15 mouse cellular contexts compared by ENCODE assay signal in genomic region chr9:118678759-118679158, GRCm38 (mm10).
DNase-seq lines count a peak whose midpoint lies in the region; ATAC-seq and TF ChIP-seq lines count a peak whose summit lies in the region.
"Had no signal": no experiment of that assay in that cellular context is flagged by ENCODE, and none has a peak within 500 bp of the region (broad histone marks: within the 10 kb centered on the region; RNA-seq: fewer than 3 reads in every experiment).

No protein-coding gene starts in this region.

- TF ChIP-seq POLR2A in MEL (IDR thresholded peaks at IDR 0.05; ENCODE audit: control insufficient read depth in 1 of 2, insufficient read depth in 1 of 2, low read depth in 1 of 2, low read length in 2 of 2, poor library complexity in 1 of 2): no peak

- no peak overlapping the region for H3K4me2 ChIP-seq in midbrain, embryonic 11.5 days
- H3K4me2 ChIP-seq in midbrain, embryonic 13.5 days (replicated peaks): no peak overlapping the region
- H3K4me2 ChIP-seq: forebrain, embryonic 15.5 days; liver, embryonic 15.5 days had no signal

- no peak for TF ChIP-seq CTCF in MEL (IDR thresholded peaks at IDR 0.05 in 2 of 3, conservative IDR thresholded peaks at IDR 0.05 in 1 of 3; ENCODE audit: control insufficient read depth in 1 of 3, insufficient read depth in 1 of 3, low read depth in 2 of 3, low read length in 3 of 3, poor library complexity in 1 of 3, severe bottlenecking in 1 of 3)

- H3K79me2 ChIP-seq in MEL (ENCODE audit: control insufficient read depth, insufficient read depth, low read length, poor library complexity): no peaks in the 10 kb centered on the region

- H3K9ac ChIP-seq in midbrain, embryonic 11.5 days (ENCODE audit: low read length): no peak overlapping the region
- no peak overlapping the region for H3K9ac ChIP-seq in midbrain, embryonic 13.5 days (replicated peaks)
- no peak overlapping the region for H3K9ac ChIP-seq in MEL (ENCODE audit: control insufficient read depth, low read depth, low read length, poor library complexity, severe bottlenecking)
- H3K9ac ChIP-seq: forebrain, embryonic 15.5 days; liver, embryonic 15.5 days had no signal

- peak; percentile 51 to 73; a peak in 3 of 4 replicates for TF ChIP-seq EP300 in MEL (IDR thresholded peaks at IDR 0.05; ENCODE audit: low read depth in 1 of 2, low read length in 2 of 2)

- DNase-seq in midbrain, embryonic 11.5 days (ENCODE audit: low spot score, missing footprints): peak; percentile 81
- peak; percentile 75 for DNase-seq in MEL (ENCODE audit: low read depth, low spot score)
- DNase-seq in induced T-regulatory cell, adult 2 months (ENCODE audit: low read depth): peak; percentile 72
- no peak for DNase-seq in cerebellum, adult 8-10 months
- no peak for DNase-seq in kidney, postnatal 25 days
- no peak for DNase-seq in layer of hippocampus, adult 11-12 months (ENCODE audit: low spot score)
- DNase-seq: cerebellum, adult 9-10 months; right cerebral cortex, postnatal 4 days had no signal

- H3K4me1 ChIP-seq in midbrain, embryonic 11.5 days (ENCODE audit: control insufficient read depth, insufficient read depth, low read length): peaks cover 8% of the 10 kb centered on the region
- H3K4me1 ChIP-seq in midbrain, embryonic 13.5 days (replicated peaks): peaks cover 3% of the 10 kb centered on the region; the same call in 1 of the 2 replicates
- peaks cover 0 to 6% of the 10 kb centered on the region in 2 experiments; a peak in 2 of 4 replicates for H3K4me1 ChIP-seq in MEL (ENCODE audit: control insufficient read depth in 1 of 2, insufficient read depth in 2 of 2, low read length in 2 of 2)
- H3K4me1 ChIP-seq: liver, embryonic 15.5 days had no signal

- no peak overlapping the region for H3K27ac ChIP-seq in midbrain, embryonic 11.5 days (ENCODE audit: low read depth, low read length)
- no peak overlapping the region for H3K27ac ChIP-seq in midbrain, embryonic 13.5 days
- H3K27ac ChIP-seq in MEL (ENCODE audit: control insufficient read depth, low read depth, low read length): no peak overlapping the region
- H3K27ac ChIP-seq: forebrain, embryonic 15.5 days; left cerebral cortex, adult 2 months; liver, embryonic 15.5 days had no signal

- 72% methylated on average over 10 of the region's 10 CpGs for WGBS in midbrain, embryonic 11.5 days
- 74% methylated on average over 10 of the region's 10 CpGs for WGBS in midbrain, embryonic 13.5 days

- H3K9me3 ChIP-seq in midbrain, embryonic 11.5 days (ENCODE audit: control insufficient read depth, low read length): no peaks in the 10 kb centered on the region
- H3K9me3 ChIP-seq in midbrain, embryonic 13.5 days: no peaks in the 10 kb centered on the region
- no peaks in the 10 kb centered on the region for H3K9me3 ChIP-seq in MEL (replicated peaks; ENCODE audit: insufficient read depth, low read length)
- H3K9me3 ChIP-seq: forebrain, embryonic 15.5 days; liver, embryonic 15.5 days; midbrain, embryonic 10.5 days had no signal

- TF ChIP-seq RAD21 in MEL (IDR thresholded peaks at IDR 0.05; ENCODE audit: low read depth, low read length): no peak

- H3K4me3 ChIP-seq in midbrain, embryonic 11.5 days (ENCODE audit: low read depth, low read length): no peak overlapping the region
- no peak overlapping the region for H3K4me3 ChIP-seq in midbrain, embryonic 13.5 days (replicated peaks)
- H3K4me3 ChIP-seq in MEL (ENCODE audit: control insufficient read depth in 1 of 2, insufficient read depth in 1 of 2, low read depth in 2 of 2, low read length in 2 of 2): no peak overlapping the region
- H3K4me3 ChIP-seq: forebrain, embryonic 15.5 days; left cerebral cortex, adult 2 months; liver, embryonic 15.5 days; midbrain, embryonic 10.5 days had no signal

- no peaks in the 10 kb centered on the region for H3K27me3 ChIP-seq in midbrain, embryonic 11.5 days (ENCODE audit: control insufficient read depth, insufficient read depth, low read length)
- no peaks in the 10 kb centered on the region for H3K27me3 ChIP-seq in midbrain, embryonic 13.5 days
- H3K27me3 ChIP-seq in MEL (ENCODE audit: control insufficient read depth in 1 of 2, insufficient read depth in 2 of 2, low read length in 2 of 2): no peaks in the 10 kb centered on the region
- H3K27me3 ChIP-seq: forebrain, embryonic 15.5 days; liver, embryonic 15.5 days had no signal

- ATAC-seq in midbrain, embryonic 11.5 days (ENCODE audit: low FRiP score): no peak
- no peak for ATAC-seq in midbrain, embryonic 13.5 days
- ATAC-seq in megakaryocyte-erythroid progenitor cell, adult 5-6 weeks (replicated peaks; ENCODE audit: low FRiP score, low TSS enrichment, poor library complexity, severe bottlenecking): peak; percentile 68
- ATAC-seq: forebrain, embryonic 15.5 days; intestine, postnatal 0 days had no signal

- no peaks in the 10 kb centered on the region for H3K36me3 ChIP-seq in midbrain, embryonic 11.5 days (ENCODE audit: control insufficient read depth, insufficient read depth, low read length)
- no peaks in the 10 kb centered on the region for H3K36me3 ChIP-seq in midbrain, embryonic 13.5 days
- peaks cover 0 to 6% of the 10 kb centered on the region in 2 experiments; a peak in 2 of 4 replicates for H3K36me3 ChIP-seq in MEL (ENCODE audit: control insufficient read depth in 1 of 2, insufficient read depth in 2 of 2, low read length in 2 of 2)
- H3K36me3 ChIP-seq: forebrain, embryonic 15.5 days; liver, embryonic 15.5 days; midbrain, embryonic 10.5 days had no signal

TF ChIP-seq in MEL, 35 proteins besides CTCF, POLR2A, EP300 and RAD21:
- TF ChIP-seq CHD1 (IDR thresholded peaks at IDR 0.05; ENCODE audit: low read depth, low read length) (no peak), CHD2 (IDR thresholded peaks at IDR 0.05; ENCODE audit: low read length) (no peak), JUND (IDR thresholded peaks at IDR 0.05; ENCODE audit: low read depth, low read length) (no peak), NELFE (IDR thresholded peaks at IDR 0.05; ENCODE audit: low read depth, low read length) (no peak), E2F4 (IDR thresholded peaks at IDR 0.05; ENCODE audit: borderline replicate concordance, low read depth, low read length) (no peak), POLR2AphosphoS2 (IDR thresholded peaks at IDR 0.05; ENCODE audit: low read length) (no peak), MAFK (IDR thresholded peaks at IDR 0.05; ENCODE audit: borderline replicate concordance, low read depth, low read length) (peak; percentile 63; the same call in 1 of the 2 replicates), TAL1 (IDR thresholded peaks at IDR 0.05; ENCODE audit: low read length) (no peak), UBTF (IDR thresholded peaks at IDR 0.05; ENCODE audit: borderline replicate concordance, insufficient read depth, low read depth, low read length) (no peak), ZC3H11A (IDR thresholded peaks at IDR 0.05; ENCODE audit: low read depth, low read length) (no peak), MAX (IDR thresholded peaks at IDR 0.05; ENCODE audit: low read length) (no peak), TBP (IDR thresholded peaks at IDR 0.05; ENCODE audit: low read depth, low read length) (no peak), NRF1 (IDR thresholded peaks at IDR 0.05; ENCODE audit: insufficient read depth, low read depth, low read length, poor library complexity, severe bottlenecking) (no peak), GATA1 (IDR thresholded peaks at IDR 0.05; ENCODE audit: low read depth, low read length) (peak; percentile 83), MXI1 (IDR thresholded peaks at IDR 0.05; ENCODE audit: low read depth, low read length) (peak; percentile 60; the same call in 1 of the 2 replicates), KAT2A (conservative IDR thresholded peaks at IDR 0.05; ENCODE audit: low read depth, low read length) (no peak), MAZ (IDR thresholded peaks at IDR 0.05; ENCODE audit: low read depth, low read length) (no peak), GABPA (IDR thresholded peaks at IDR 0.05; ENCODE audit: low read depth, low read length) (no peak), ZKSCAN1 (IDR thresholded peaks at IDR 0.05; ENCODE audit: low read depth, low read length) (no peak), POLR2AphosphoS5 (IDR thresholded peaks at IDR 0.05; ENCODE audit: borderline replicate concordance, low read depth, low read length) (no peak), MEF2A (IDR thresholded peaks at IDR 0.05; ENCODE audit: extremely low read depth, insufficient replicate concordance, low read depth, low read length, poor library complexity, severe bottlenecking) (no peak), TCF12 (IDR thresholded peaks at IDR 0.05; ENCODE audit: low read depth, low read length) (peak; percentile 74), BHLHE40 (IDR thresholded peaks at IDR 0.05; ENCODE audit: borderline replicate concordance, low read depth, low read length) (peak; percentile 50), MYB (IDR thresholded peaks at IDR 0.05; ENCODE audit: low read depth, low read length) (0 out of 2 replicates have a peak, but pooled peaks have one; percentile 11), SMC3 (IDR thresholded peaks at IDR 0.05; ENCODE audit: low read depth, low read length) (no peak), ETS1 (IDR thresholded peaks at IDR 0.05; ENCODE audit: low read depth, low read length) (peak; percentile 54; the same call in 1 of the 2 replicates), USF2 (IDR thresholded peaks at IDR 0.05; ENCODE audit: borderline replicate concordance in 1 of 2, insufficient read depth in 1 of 2, low read depth in 1 of 2, low read length in 2 of 2) (no peak), SIN3A (IDR thresholded peaks at IDR 0.05; ENCODE audit: low read length) (0 out of 2 replicates have a peak, but pooled peaks have one; percentile 31), ZMIZ1 (IDR thresholded peaks at IDR 0.05; ENCODE audit: low read depth, low read length) (no peak), RCOR1 (IDR thresholded peaks at IDR 0.05; ENCODE audit: low read depth, low read length) (peak; percentile 100), MYC (IDR thresholded peaks at IDR 0.05; ENCODE audit: low read depth, low read length) (no peak), ELF1 (IDR thresholded peaks at IDR 0.05; ENCODE audit: low read depth, low read length) (no peak), ZNF384 (IDR thresholded peaks at IDR 0.05; ENCODE audit: low read depth, low read length) (peak; percentile 96), HCFC1 (IDR thresholded peaks at IDR 0.05; ENCODE audit: low read depth, low read length) (no peak), USF1 (IDR thresholded peaks at IDR 0.05; ENCODE audit: low read depth, low read length) (no peak)
TF ChIP-seq in MEL: peak in this region for 10.

Comparison
In these comparisons a context has a peak if more than half of its experiments do, and no peak if none do; other contexts are left out.
1. DNase-seq: peak in midbrain, embryonic 11.5 days (single experiment), MEL (single experiment) and induced T-regulatory cell, adult 2 months (single experiment); none in cerebellum, adult 8-10 months (single experiment), kidney, postnatal 25 days (0 of 2) and layer of hippocampus, adult 11-12 months (single experiment).